Mouse (Mus musculus) olfactory bulb, adult 2 months (tissue): ENCODE measurements at regions not wholly inside any gene's neighbourhood (a gene's known extent, or its start where the extent isn't known, plus 50 kb on each side); places are given as distances from the start of the nearest gene placed in this dataset.

Source experiments
- H3K27ac ChIP-seq: fragments of 200-500 bp; 2 replicates; pipeline ENCODE4 v1.5.1; 2012; ENCODE audit warnings: low read depth, low read length; ENCODE audit not compliant: insufficient read depth
- H3K4me1 ChIP-seq: fragments of 200-500 bp; 2 replicates; pipeline ENCODE4 v1.6.1; 2012; ENCODE audit warnings: low read length; ENCODE audit not compliant: control insufficient read depth, insufficient read depth
- H3K4me3 ChIP-seq: fragments of 200-500 bp; 2 replicates; pipeline ENCODE4 v1.5.1; 2012; ENCODE audit warnings: mild to moderate bottlenecking, low read depth, low read length, moderate library complexity; ENCODE audit not compliant: insufficient read depth
- CTCF ChIP-seq: fragments of 200-500 bp; IDR thresholded peaks from 2 replicates; pipeline ENCODE4 v1.5.1; 2012; ENCODE audit warnings: low read depth, mild to moderate bottlenecking, low read length, moderate library complexity; ENCODE audit not compliant: insufficient read depth
- POLR2A ChIP-seq: fragments of 200-500 bp; IDR thresholded peaks from 2 replicates; pipeline ENCODE4 v1.6.1; 2012; ENCODE audit warnings: mild to moderate bottlenecking, low read depth, low read length, moderate library complexity; ENCODE audit not compliant: insufficient read depth
- WGBS: fragments of 180-500 bp; shearing (Covaris S2); methylation state at CpG from one replicate; pipeline ENCODE4 v1.1.7; 2018; 5-methylcytosine and 5-hydroxymethylcytosine counted together

DNA sequence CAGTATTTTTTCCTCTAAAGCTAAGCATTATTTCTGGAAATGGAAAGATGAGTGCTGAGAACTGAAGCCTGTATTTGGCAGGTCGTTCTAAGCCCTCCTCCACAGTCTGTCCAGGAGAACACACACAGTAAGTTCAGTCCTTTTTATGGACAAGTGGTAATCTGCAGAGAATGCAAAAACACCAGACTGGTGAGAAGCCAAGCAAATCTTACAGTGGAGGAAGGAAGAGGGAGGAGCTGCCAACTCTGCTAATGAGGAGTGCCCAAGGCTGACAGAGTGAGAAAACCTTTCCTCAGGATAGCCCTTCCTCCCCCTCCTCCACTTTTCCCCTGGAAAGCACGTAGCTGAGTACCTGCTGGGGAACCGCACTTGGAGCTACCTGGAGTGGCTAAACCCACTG lies 899.8 kb downstream of the 5730522E02Rik start:
- no peak overlapping the region for H3K4me3 ChIP-seq
- 74% methylated on average over 3 of the region's 3 CpGs for WGBS
- H3K4me1 ChIP-seq = peaks cover 3% of the 10 kb centered on the region; the same call in 1 of the 2 replicates
- TF ChIP-seq CTCF (no peak), POLR2A (no peak)
- no peak overlapping the region for H3K27ac ChIP-seq

DNA sequence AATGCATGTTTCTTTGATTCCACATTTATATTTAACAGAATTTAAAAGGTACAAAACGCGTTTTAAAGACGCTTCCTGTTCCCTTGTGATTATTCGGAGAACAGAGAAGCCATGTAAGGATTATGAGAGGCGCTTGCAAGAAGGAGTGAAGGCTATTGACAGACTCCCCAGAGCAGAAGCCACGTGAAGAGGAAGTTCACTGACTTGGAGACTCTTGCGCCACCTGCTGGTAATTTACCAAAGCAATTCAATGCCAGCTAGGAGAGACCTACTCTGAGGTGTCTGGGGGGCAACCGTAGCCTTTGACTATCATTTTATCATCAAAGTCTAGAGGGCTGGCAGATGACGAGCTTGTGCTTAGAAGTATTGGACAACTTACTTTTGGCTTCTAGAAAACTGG lies 909.4 kb downstream of the 5730522E02Rik start:
- no peak overlapping the region for H3K27ac ChIP-seq
- H3K4me1 ChIP-seq = no peaks in the 10 kb centered on the region
- WGBS = 21% methylated on average over 9 of the region's 9 CpGs
- TF ChIP-seq POLR2A (no peak), CTCF (no peak)
- H3K4me3 ChIP-seq = no peak overlapping the region

DNA sequence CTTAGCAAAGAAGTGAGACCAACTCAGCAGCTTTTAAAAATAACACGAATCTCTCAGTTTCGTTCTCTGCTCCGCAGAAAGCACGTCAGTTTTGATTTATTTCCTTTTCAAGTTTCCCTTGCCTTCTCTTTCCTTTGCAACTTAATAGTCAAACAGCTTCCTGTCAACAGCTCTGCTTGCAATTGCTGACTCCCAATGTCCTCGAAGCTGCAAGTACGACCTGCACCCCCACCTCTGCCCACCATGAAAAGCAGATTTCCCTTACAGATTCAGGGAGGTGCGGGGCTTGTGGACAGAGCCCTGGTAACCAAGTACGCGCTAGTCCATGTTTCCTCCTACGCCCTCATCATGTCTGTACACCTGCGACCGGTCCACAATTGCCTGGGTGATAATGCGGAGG lies 922.2 kb downstream of the 5730522E02Rik start:
- H3K4me3 ChIP-seq = peak overlapping the region; percentile 20
- peaks cover 3% of the 10 kb centered on the region; the same call in 1 of the 2 replicates for H3K4me1 ChIP-seq
- H3K27ac ChIP-seq = 0 out of 2 replicates have a peak overlapping the region, but pooled peaks have one; percentile 73
- TF ChIP-seq POLR2A (no peak), CTCF (no peak)
- 34% methylated on average over 13 of the region's 13 CpGs for WGBS

DNA sequence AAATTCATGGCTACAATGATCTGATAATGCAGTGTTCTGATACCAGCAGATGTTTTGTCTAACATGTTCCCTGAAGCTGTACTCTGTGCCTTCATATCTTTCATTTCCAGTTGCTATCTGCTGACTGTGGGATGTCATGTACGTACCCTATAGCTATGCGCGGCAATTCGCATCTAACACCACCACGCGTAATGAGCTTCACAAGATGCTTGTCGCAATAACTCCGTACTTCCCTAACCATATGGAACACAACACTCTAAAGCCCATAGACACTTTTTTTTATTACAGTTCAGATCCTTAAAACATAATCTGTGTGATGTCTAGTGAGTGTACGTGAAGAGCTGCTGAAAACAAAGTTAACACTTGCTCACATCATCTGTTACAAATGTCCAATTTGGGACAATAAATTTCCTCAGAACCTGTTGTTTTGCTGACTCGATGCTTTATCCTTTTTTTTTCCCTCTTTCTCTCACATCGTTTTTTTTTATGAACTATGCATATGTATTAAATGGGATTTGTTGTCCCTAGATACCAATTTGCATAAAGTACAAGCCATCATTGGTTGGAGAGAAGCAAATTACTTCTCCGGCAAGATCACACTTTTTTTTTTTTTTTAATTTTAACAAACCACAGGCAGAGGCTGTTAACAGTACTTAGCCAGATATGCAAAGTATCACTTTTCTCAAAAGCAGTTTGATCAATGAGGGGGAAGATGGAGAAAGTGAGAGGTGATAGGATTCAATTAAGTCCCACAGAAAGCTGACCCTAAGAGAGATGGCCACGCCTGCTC lies 922.9 kb downstream of the 5730522E02Rik start:
- WGBS = 79% methylated on average over 13 of the region's 13 CpGs
- TF ChIP-seq CTCF = no peak
- TF ChIP-seq POLR2A = no peak
- Histone ChIP-seq H3K4me1 (peaks cover 3% of the 10 kb centered on the region; the same call in 1 of the 2 replicates), H3K4me3 (no peak overlapping the region), H3K27ac (no peak overlapping the region)

DNA sequence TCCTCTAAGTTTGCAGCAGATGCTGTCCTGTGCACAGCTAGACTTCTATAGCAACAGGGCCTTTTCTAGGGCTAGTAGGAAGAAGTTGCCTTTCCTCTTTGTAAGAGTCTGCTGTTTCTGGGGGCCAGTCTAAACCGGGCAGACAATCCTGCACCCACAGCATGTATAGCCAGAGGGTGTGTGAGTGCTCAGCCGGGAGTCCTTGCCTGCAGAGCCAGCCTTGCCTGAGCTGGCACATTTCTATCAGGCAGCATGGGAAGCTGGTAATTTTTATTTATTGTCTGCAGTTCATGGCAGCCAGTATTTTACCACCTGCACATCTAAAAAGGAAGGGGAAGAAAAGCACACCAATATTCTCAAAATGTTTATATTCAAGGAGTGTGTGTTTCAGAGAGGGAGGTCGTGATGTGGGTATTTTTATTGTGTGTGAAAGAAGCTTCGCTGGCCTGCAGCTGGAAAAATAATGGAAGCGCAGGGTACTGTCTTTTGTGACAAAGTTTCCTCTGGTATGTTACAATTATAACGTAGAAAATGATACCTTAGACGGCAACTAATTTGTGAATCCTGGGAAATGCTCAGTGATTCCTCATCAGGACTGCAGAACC lies 940.5 kb downstream of the 5730522E02Rik start:
- peak overlapping the region; percentile 89 for H3K27ac ChIP-seq
- TF ChIP-seq CTCF (no peak), POLR2A (no peak)
- no peak overlapping the region for H3K4me3 ChIP-seq
- WGBS = 19% methylated on average over 7 of the region's 7 CpGs
- H3K4me1 ChIP-seq = peaks cover 5% of the 10 kb centered on the region

DNA sequence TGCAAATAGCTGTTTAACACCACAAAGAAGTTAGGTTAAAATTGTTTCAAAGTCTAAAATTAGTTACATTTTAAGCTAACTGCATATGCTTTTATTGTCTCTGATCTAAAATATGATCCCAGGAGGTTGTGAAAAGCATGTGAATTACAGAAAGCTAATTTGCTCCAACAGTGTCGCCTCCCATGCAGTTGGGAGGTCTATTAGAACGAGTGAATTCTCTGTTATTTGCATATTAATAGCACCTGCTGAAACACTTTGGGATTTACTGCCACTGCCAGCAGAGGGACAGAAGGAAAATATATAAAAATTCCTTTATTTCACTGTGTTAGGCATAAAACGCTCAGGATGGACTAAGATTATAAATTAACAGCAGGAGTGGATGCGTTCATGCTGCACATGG lies 947.7 kb downstream of the 5730522E02Rik start:
- no peaks in the 10 kb centered on the region for H3K4me1 ChIP-seq
- no peak for TF ChIP-seq POLR2A
- no peak for TF ChIP-seq CTCF
- 36% methylated on average over 4 of the region's 4 CpGs for WGBS
- no peak overlapping the region for H3K4me3 ChIP-seq
- no peak overlapping the region for H3K27ac ChIP-seq

DNA sequence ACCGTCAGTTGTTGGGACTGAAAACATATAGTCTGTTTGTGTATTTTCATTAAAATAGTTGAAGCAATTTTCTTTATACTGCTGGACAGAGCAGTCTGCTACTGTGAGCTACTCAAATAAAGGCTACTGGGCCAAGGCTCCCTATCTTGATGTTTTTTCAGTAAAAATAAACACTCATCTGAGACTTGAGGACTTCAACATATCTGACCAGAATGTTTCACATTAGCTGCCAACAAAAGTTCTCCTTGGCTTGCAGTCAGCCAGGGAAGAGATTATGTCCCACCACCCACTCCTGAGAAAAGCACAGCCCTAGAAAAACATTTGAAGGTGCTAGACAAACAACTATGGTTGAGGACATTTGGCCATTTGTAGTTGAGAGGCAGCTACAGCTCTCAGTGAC lies 950.9 kb downstream of the 5730522E02Rik start:
- TF ChIP-seq POLR2A (no peak), CTCF (no peak)
- Histone ChIP-seq H3K27ac (no peak overlapping the region), H3K4me3 (no peak overlapping the region), H3K4me1 (no peaks in the 10 kb centered on the region)
- WGBS = 91% methylated on average over 1 of the region's 1 CpGs

DNA sequence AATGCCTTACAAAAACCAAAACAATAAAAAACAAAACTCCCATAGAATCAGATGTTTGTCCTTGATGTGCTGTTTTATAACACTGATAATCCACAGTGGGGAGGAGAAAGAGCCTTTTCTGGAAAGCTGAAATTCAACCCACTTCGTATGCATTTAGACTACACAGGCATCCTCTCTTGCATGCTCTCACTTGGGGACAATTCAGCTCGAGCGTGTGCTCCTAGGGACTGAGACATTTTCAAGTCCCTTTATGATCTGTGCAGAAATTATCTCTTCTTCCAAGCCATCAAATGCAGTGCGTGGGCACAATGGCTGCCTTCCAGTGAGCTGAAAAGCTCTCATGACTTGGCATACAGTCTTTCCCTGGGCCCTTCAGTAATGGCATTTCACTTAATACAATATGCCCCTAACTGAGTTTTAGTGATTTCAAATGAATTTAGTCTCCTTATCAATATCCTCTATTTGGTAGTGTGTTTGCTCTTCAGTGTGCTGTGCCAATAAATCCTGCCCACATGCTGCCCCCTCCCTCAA lies 977.1 kb downstream of the 5730522E02Rik start:
- Histone ChIP-seq H3K4me1 (no peaks in the 10 kb centered on the region), H3K27ac (peak overlapping the region; percentile 60; the same call in 1 of the 2 replicates), H3K4me3 (no peak overlapping the region)
- WGBS = 28% methylated on average over 4 of the region's 4 CpGs
- TF ChIP-seq POLR2A (no peak), CTCF (no peak)
